Mouse (Mus musculus) kidney, postnatal 0 days (tissue): Measurements from ENCODE around the gene Evx2. TPM values are rescaled to one million over a fixed set of nuclear protein-coding genes. Genes with fewer than 3 reads are reported as not detected.

Experiments
- ATAC-seq: fragments of 200-750 bp; cut with Nextera tagmentation; replicated peaks from 2 replicates; pipeline ENCODE4 v1.8.0; 2017; ENCODE audit warnings: low read depth, moderate number of reproducible peaks, moderate TSS enrichment, moderate library complexity; ENCODE audit not compliant: low FRiP score
- DNase-seq: peaks from one replicate; pipeline ENCODE4 v3.0.0-alpha.2; 2016; ENCODE audit warnings: low spot score
- H3K27ac ChIP-seq: fragments of 300-500 bp; sonication (generic); 2 replicates; pipeline ENCODE4 v1.5.1; 2014; ENCODE audit warnings: mild to moderate bottlenecking
- H3K27me3 ChIP-seq: fragments of 300-500 bp; sonication (generic); 2 replicates; pipeline ENCODE4 v1.6.1; 2014; ENCODE audit warnings: low read length, mixed read lengths; ENCODE audit not compliant: insufficient read depth
- H3K36me3 ChIP-seq: fragments of 300-500 bp; sonication (generic); 2 replicates; pipeline ENCODE4 v1.6.1; 2014; ENCODE audit warnings: low read length, mixed read lengths; ENCODE audit not compliant: insufficient read depth
- H3K4me1 ChIP-seq: fragments of 300-500 bp; sonication (generic); replicated peaks from 2 replicates; pipeline ENCODE4 v1.6.1; 2014; ENCODE audit warnings: antibody characterized with exemption, low read length, mixed read lengths; ENCODE audit not compliant: insufficient read depth
- H3K4me2 ChIP-seq: fragments of 300-500 bp; sonication (generic); 2 replicates; pipeline ENCODE4 v1.6.1; 2014; ENCODE audit warnings: mild to moderate bottlenecking, low read length, moderate library complexity, mixed read lengths
- H3K4me3 ChIP-seq: fragments of 300-500 bp; sonication (generic); replicated peaks from 2 replicates; pipeline ENCODE4 v1.5.1; 2014; ENCODE audit warnings: low read depth, low read length
- H3K9ac ChIP-seq: fragments of 300-500 bp; sonication (generic); 2 replicates; pipeline ENCODE4 v1.6.1; 2014; ENCODE audit warnings: low read depth, low read length
- H3K9me3 ChIP-seq: fragments of 300-500 bp; sonication (generic); replicated peaks from 2 replicates; pipeline ENCODE4 v1.6.1; 2016; ENCODE audit warnings: low read length, inconsistent platforms, mixed read lengths
- CTCF ChIP-seq: IDR thresholded peaks from 2 replicates; pipeline ENCODE4 v1.5.1; 2016; ENCODE audit warnings: antibody characterized with exemption, low read depth, mild to moderate bottlenecking, moderate library complexity
- WGBS: fragments of 180-500 bp; shearing (Covaris S2); extraction: QIAGEN DNeasy Blood & Tissue Kit; methylation state at CpG from one replicate; pipeline ENCODE4 v1.1.7; 2014; 5-methylcytosine and 5-hydroxymethylcytosine counted together
- polyA plus RNA-seq: library from polyadenylated mRNA; unstranded; fragments of >200 nt; fragmentation: Nextera tagmentation; extraction: Ambion mirVana; gene quantifications from 2 replicates; pipeline ENCODE4 v1.2.1, GENCODE M21; 2015

Evx2 gene
- polyA plus RNA-seq, 1 experiment from 2014 or later: 0.08 TPM

GRCm38 (mm10) chr2:74691995-74692807 is 32.8 kb upstream of the Evx2 start:
- H3K4me1 ChIP-seq: peaks cover 11% of the 10 kb centered on the region
- H3K4me2 ChIP-seq: peak overlapping the region; percentile 90
- WGBS: 6% methylated on average over 35 of the region's 35 CpGs
- no peaks in the 10 kb centered on the region for H3K9me3 ChIP-seq
- no peaks in the 10 kb centered on the region for H3K27me3 ChIP-seq
- 0 out of 2 replicates have a peak, but pooled peaks cover 7% of the 10 kb centered on the region for H3K36me3 ChIP-seq
- H3K9ac ChIP-seq: peak overlapping the region; percentile 100
- peak; percentile 31; the same call in 1 of the 2 replicates for ATAC-seq
- DNase-seq: no peak
- peak overlapping the region; percentile 82 for H3K4me3 ChIP-seq
- no peak for TF ChIP-seq CTCF
- peak overlapping the region; percentile 97 for H3K27ac ChIP-seq

- Histone ChIP-seq H3K9me3 (no peaks in the 10 kb centered on the region), H3K36me3 (0 out of 2 replicates have a peak, but pooled peaks cover 10% of the 10 kb centered on the region), H3K27me3 (no peaks in the 10 kb centered on the region), H3K4me3 (peak within 1 kb of the TSS; percentile 82), H3K27ac (peak within 1 kb of the TSS; percentile 97), H3K4me2 (peak within 1 kb of the TSS; percentile 90), H3K4me1 (peaks cover 11% of the 10 kb centered on the region), H3K9ac (peak within 1 kb of the TSS; percentile 100)
- peak; percentile 97 for DNase-seq
- TF ChIP-seq CTCF: peak; percentile 63
- ATAC-seq: peak; percentile 80
- 2% methylated on average over 56 of the region's 56 CpGs for WGBS
These were observed 31.9 kb upstream of the Evx2 start, which contains the start of gene Hoxd10 for GRCm38 (mm10) chr2:74691022-74691951. Gene Hoxd10, plus strand, starts transcription at chr2:74691924.

- no peak for DNase-seq
- no peak for TF ChIP-seq CTCF
- Histone ChIP-seq H3K9ac (peak overlapping the region; percentile 100), H3K27me3 (no peaks in the 10 kb centered on the region), H3K9me3 (no peaks in the 10 kb centered on the region), H3K4me2 (peak overlapping the region; percentile 90), H3K27ac (peak overlapping the region; percentile 94), H3K36me3 (0 out of 2 replicates have a peak, but pooled peaks cover 10% of the 10 kb centered on the region), H3K4me3 (peak overlapping the region; percentile 82), H3K4me1 (peaks cover 6% of the 10 kb centered on the region)
- no peak for ATAC-seq
- WGBS: 12% methylated on average over 8 of the region's 8 CpGs
These were observed 31.0 kb upstream of the Evx2 start for GRCm38 (mm10) chr2:74690338-74690716.

GRCm38 (mm10) chr2:74689574-74690337 is 30.4 kb upstream of the Evx2 start:
- H3K9me3 ChIP-seq: no peaks in the 10 kb centered on the region
- H3K36me3 ChIP-seq: 0 out of 2 replicates have a peak, but pooled peaks cover 10% of the 10 kb centered on the region
- no peaks in the 10 kb centered on the region for H3K27me3 ChIP-seq
- peak overlapping the region; percentile 90 for H3K4me2 ChIP-seq
- no peak for ATAC-seq
- no peak for DNase-seq
- 4% methylated on average over 24 of the region's 24 CpGs for WGBS
- peaks cover 5% of the 10 kb centered on the region; the same call in 1 of the 2 replicates for H3K4me1 ChIP-seq
- peak overlapping the region; percentile 94 for H3K27ac ChIP-seq
- peak overlapping the region; percentile 86 for H3K9ac ChIP-seq
- no peak for TF ChIP-seq CTCF
- peak overlapping the region; percentile 82 for H3K4me3 ChIP-seq

DNA sequence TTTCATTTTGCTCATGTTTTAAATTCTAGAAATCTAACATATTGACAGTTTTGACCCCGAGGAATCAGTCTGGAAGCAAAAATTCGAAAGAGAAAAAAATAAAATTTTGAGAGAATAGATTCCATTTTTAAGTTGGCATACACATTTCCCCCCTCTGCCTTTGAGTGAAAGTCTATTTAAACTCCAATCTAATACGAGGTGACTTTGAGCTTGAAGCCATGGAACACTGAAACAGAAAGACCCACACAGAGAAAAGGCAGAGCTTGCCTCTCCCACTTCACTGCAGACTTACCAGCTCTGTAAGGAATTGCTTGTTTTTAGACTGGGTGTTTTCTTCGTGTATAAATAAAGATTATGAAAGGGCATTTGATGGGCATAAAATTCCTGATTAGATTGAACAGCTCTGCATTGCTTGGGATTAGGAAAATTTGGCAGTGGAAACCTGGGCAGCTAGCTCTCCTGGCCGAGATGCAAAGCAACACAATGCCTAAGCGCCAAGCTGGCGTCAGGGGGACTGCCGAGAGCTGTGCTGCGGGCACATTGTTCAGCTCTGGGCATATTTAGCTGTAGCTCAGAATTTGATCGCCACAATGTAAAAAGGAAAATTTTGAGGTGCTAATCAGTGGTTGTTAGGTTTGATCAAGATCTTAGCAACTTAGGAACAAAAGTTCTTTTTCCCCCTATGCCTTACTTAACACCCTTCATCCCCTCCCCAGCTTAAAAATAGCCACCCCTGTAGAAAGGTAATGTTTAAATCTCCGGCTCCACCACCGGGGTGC is 29.6 kb upstream of the Evx2 start:
- Histone ChIP-seq H3K27ac (peak overlapping the region; percentile 94), H3K4me3 (peak overlapping the region; percentile 82), H3K9ac (peak overlapping the region; percentile 86), H3K36me3 (0 out of 2 replicates have a peak, but pooled peaks cover 10% of the 10 kb centered on the region), H3K4me2 (peak overlapping the region; percentile 90), H3K27me3 (no peaks in the 10 kb centered on the region), H3K9me3 (no peaks in the 10 kb centered on the region), H3K4me1 (peaks cover 5% of the 10 kb centered on the region; the same call in 1 of the 2 replicates)
- ATAC-seq (no peak), DNase-seq (no peak)
- 12% methylated on average over 12 of the region's 12 CpGs for WGBS
- no peak for TF ChIP-seq CTCF
